Mouse (Mus musculus) limb, embryonic 11.5 days (tissue): ENCODE measurements around the gene Uts2. TPM values are rescaled to one million over a fixed set of nuclear protein-coding genes. Genes with fewer than 3 reads are reported as not detected.
"Not testable (repeated sequence)": the region's sequence is repeated elsewhere in the genome, so short reads cannot be mapped to it uniquely, and the experiment has no call there.

ENCODE experiments used
- ATAC-seq: fragments of 200-750 bp; cut with Nextera tagmentation; 2 replicates; pipeline ENCODE4 v1.8.0; 2017; ENCODE audit warnings: low read depth; ENCODE audit not compliant: insufficient number of reproducible peaks, low FRiP score, low TSS enrichment
- DNase-seq: peaks from one replicate; pipeline ENCODE4 v3.0.0-alpha.2; 2015; ENCODE audit warnings: low spot score
- H3K27ac ChIP-seq: fragments of 300-500 bp; sonication (generic); replicated peaks from 2 replicates; pipeline ENCODE4 v1.5.1; 2014; ENCODE audit warnings: low read depth, mild to moderate bottlenecking, low read length
- H3K27me3 ChIP-seq: fragments of 300-500 bp; sonication (generic); 2 replicates; pipeline ENCODE4 v1.6.1; 2014; ENCODE audit warnings: mild to moderate bottlenecking, low read length, mixed read lengths; ENCODE audit not compliant: control insufficient read depth, insufficient read depth
- H3K36me3 ChIP-seq: fragments of 300-500 bp; sonication (generic); 2 replicates; pipeline ENCODE4 v1.6.1; 2014; ENCODE audit warnings: mild to moderate bottlenecking, low read length, moderate library complexity, mixed read lengths; ENCODE audit not compliant: control insufficient read depth, insufficient read depth
- H3K4me1 ChIP-seq: fragments of 300-500 bp; sonication (generic); 2 replicates; pipeline ENCODE4 v1.6.1; 2014; ENCODE audit warnings: low read length, mixed read lengths; ENCODE audit not compliant: control insufficient read depth, insufficient read depth
- H3K4me2 ChIP-seq: fragments of 300-500 bp; sonication (generic); 2 replicates; pipeline ENCODE4 v1.6.1; 2014; ENCODE audit warnings: low read depth, mild to moderate bottlenecking, moderate library complexity; ENCODE audit not compliant: severe bottlenecking
- H3K4me3 ChIP-seq: fragments of 300-500 bp; sonication (generic); 2 replicates; pipeline ENCODE4 v1.5.1; 2014; ENCODE audit warnings: low read depth, low read length
- H3K9ac ChIP-seq: fragments of 300-500 bp; sonication (generic); 2 replicates; pipeline ENCODE4 v1.6.1; 2014; ENCODE audit warnings: mild to moderate bottlenecking, low read length
- H3K9me3 ChIP-seq: fragments of 300-500 bp; sonication (generic); 2 replicates; pipeline ENCODE4 v1.6.1; 2016; ENCODE audit warnings: low read length; ENCODE audit not compliant: control insufficient read depth
- WGBS: fragments of 180-500 bp; shearing (Covaris S2); extraction: QIAGEN DNeasy Blood & Tissue Kit; methylation state at CpG from one replicate; pipeline ENCODE4 v1.1.7; 2014; 5-methylcytosine and 5-hydroxymethylcytosine counted together
- polyA plus RNA-seq: library from polyadenylated mRNA; unstranded; fragments of >200 nt; fragmentation: Nextera tagmentation; extraction: Ambion mirVana; gene quantifications from 2 replicates; pipeline ENCODE4 v1.2.1, GENCODE M21; 2014

The Uts2 gene
- polyA plus RNA-seq, 1 experiment from 2014 or later: not detected

GRCm38 (mm10) chr4:150998626-150999025, 1.7 kb downstream of the Uts2 start:
- Histone ChIP-seq H3K4me2 (no peak overlapping the region), H3K4me1 (no peaks in the 10 kb centered on the region), H3K27ac (no peak overlapping the region), H3K9me3 (no peaks in the 10 kb centered on the region), H3K27me3 (no peaks in the 10 kb centered on the region), H3K36me3 (no peaks in the 10 kb centered on the region; the same call in 1 of the 2 replicates), H3K9ac (no peak overlapping the region), H3K4me3 (no peak overlapping the region)
- 90% methylated on average over 9 of the region's 9 CpGs for WGBS
- no peak for DNase-seq
- no peak for ATAC-seq

- no peak overlapping the region for H3K4me2 ChIP-seq
- H3K36me3 ChIP-seq: no peaks in the 10 kb centered on the region; the same call in 1 of the 2 replicates
- no peak for ATAC-seq
- H3K9ac ChIP-seq: no peak overlapping the region
- no peak overlapping the region for H3K27ac ChIP-seq
- 81% methylated on average over 13 of the region's 13 CpGs for WGBS
- H3K4me3 ChIP-seq: no peak overlapping the region
- no peaks in the 10 kb centered on the region for H3K4me1 ChIP-seq
- no peaks in the 10 kb centered on the region for H3K27me3 ChIP-seq
- DNase-seq: no peak
- H3K9me3 ChIP-seq: no peaks in the 10 kb centered on the region
These were observed 4.5 kb downstream of the Uts2 start for GRCm38 (mm10) chr4:151001397-151001796.

DNA sequence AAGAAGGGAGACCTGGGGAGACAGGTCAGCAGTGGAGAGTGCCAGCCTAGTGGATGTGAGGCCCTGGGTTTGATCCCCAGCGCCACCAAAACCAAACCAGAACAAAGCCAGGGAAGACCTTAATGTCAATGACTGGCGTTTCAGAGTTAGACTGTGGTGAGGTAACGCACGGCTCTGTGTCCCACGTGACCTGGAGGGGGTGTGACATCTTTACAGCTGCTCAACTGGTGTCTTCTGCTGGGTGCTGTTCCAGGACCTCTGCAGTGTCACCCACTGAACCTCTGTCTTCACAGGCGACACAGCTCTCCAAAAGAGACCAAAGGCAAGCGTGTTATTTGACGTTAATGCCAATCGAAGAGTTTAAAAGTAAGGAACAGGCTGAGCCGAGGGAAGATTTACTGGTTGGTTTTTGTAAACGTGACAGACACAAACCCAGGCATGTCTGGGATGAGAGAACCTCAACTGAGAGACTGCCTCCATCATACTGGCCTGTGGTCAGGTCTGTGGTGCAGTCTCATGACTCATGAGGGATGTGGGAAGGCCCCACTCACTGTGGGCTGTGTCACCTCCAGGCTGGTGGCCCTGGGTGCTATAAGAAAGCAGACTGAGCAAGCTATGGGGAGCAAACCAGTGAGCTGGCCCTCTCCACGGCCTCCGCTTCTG, 8.9 kb downstream of the Uts2 start:
- no peak for ATAC-seq
- no peak overlapping the region for H3K9ac ChIP-seq
- no peak overlapping the region for H3K4me3 ChIP-seq
- H3K4me2 ChIP-seq: no peak overlapping the region
- H3K27me3 ChIP-seq: no peaks in the 10 kb centered on the region
- H3K27ac ChIP-seq: no peak overlapping the region
- no peaks in the 10 kb centered on the region; the same call in 1 of the 2 replicates for H3K36me3 ChIP-seq
- no peak for DNase-seq
- H3K9me3 ChIP-seq: no peaks in the 10 kb centered on the region
- no peaks in the 10 kb centered on the region for H3K4me1 ChIP-seq
- 90% methylated on average over 13 of the region's 13 CpGs for WGBS

GRCm38 (mm10) chr4:151006945-151007344, 10.0 kb downstream of the Uts2 start:
- WGBS: 53% methylated on average over 6 of the region's 6 CpGs
- peak; percentile 67 for DNase-seq

DNA sequence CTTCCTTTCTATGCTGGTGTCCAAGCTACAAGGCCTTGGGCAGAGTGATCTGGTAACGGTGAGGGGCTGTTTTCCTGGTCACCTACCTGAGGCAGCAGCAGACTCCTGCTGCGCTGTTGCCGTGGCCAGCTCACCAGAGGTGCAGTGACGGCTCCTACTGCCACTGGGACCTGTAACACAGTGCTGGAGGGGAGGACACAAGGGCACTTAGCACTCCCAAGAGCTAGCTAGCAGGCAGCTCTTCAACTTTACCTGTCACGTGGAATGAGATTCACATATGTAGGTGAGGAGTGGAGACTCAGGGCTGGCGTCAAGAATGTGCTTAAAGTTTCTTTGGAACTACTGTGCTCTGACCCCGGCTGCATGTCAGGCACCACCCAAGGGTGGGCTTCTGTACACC, 13.4 kb downstream of the Uts2 start:
- DNase-seq (no peak), ATAC-seq (no peak)
- WGBS: 90% methylated on average over 7 of the region's 7 CpGs

More at GRCm38 (mm10) chr4:151006945-151007344, 10.0 kb downstream of the Uts2 start:
- Histone ChIP-seq H3K27me3 (no peaks in the 10 kb centered on the region), H3K36me3 (no peaks in the 10 kb centered on the region; the same call in 1 of the 2 replicates), H3K4me2 (no peak overlapping the region), H3K27ac (no peak overlapping the region), H3K4me1 (no peaks in the 10 kb centered on the region), H3K9me3 (no peaks in the 10 kb centered on the region), H3K4me3 (no peak overlapping the region), H3K9ac (no peak overlapping the region)
- ATAC-seq: no peak

DNA sequence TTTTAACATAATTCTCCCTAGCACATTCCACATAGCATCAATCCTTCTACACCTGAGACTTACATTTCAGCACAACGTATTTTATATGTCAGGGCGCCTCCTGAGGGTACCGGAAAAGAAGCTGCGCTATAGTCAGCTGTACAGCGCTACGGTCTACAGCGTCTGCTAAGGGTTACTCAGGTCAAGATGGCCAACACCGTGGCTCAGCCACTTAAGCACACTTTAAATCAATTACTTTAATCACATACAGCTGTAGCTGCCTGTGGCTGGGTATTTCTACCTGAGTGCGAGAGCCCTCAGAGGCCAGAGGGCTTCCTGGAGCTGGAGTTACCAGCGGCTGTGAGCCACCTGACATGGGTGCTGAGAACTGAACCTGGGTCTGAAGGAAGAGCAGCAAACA, 19.0 kb downstream of the Uts2 start:
- no peak overlapping the region for H3K4me2 ChIP-seq
- H3K9ac ChIP-seq: no peak overlapping the region
- H3K27me3 ChIP-seq: 0 out of 2 replicates have a peak, but pooled peaks cover 2% of the 10 kb centered on the region
- H3K4me3 ChIP-seq: no peak overlapping the region
- no peaks in the 10 kb centered on the region for H3K36me3 ChIP-seq
- H3K27ac ChIP-seq: no peak overlapping the region
- ATAC-seq (no peak; the same call in 1 of the 2 replicates), DNase-seq (peak; percentile 57)
- no peaks in the 10 kb centered on the region for H3K9me3 ChIP-seq
- no peaks in the 10 kb centered on the region; the same call in 1 of the 2 replicates for H3K4me1 ChIP-seq
- WGBS: 15% methylated on average over 10 of the region's 10 CpGs

More for the DNA sequence above, 13.4 kb downstream of the Uts2 start:
- Histone ChIP-seq H3K9ac (no peak overlapping the region), H3K36me3 (no peaks in the 10 kb centered on the region), H3K27ac (no peak overlapping the region), H3K9me3 (no peaks in the 10 kb centered on the region), H3K4me2 (no peak overlapping the region), H3K4me3 (no peak overlapping the region), H3K27me3 (no peaks in the 10 kb centered on the region), H3K4me1 (no peaks in the 10 kb centered on the region)

DNA sequence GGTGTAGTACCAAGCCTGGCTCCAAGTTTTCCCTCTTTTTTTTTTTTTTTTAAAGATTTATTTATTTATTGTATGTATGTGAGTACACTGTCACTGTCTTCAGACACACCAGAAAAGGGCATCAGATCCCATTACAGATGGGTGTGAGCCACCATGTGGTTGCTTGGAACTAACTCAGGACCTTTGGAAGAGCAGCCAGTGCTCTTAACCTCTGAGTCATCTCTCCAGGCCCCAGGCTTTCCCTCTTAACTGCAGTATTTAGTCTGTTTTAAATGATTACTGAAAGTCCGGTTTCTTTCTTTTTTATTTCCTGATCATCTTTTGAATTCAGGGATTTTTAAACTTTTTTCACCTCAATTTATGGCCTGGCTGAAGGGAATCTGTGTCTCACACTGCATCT, 20.5 kb downstream of the Uts2 start:
- 89% methylated on average over 1 of the region's 1 CpGs for WGBS
- not testable (repeated sequence) for H3K27me3 ChIP-seq, H3K9ac ChIP-seq, H3K27ac ChIP-seq, H3K36me3 ChIP-seq, H3K9me3 ChIP-seq, ATAC-seq, H3K4me3 ChIP-seq, H3K4me2 ChIP-seq, H3K4me1 ChIP-seq, DNase-seq

- H3K9ac ChIP-seq: no peak overlapping the region
These were observed 27.3 kb downstream of the Uts2 start for GRCm38 (mm10) chr4:151024152-151024551.

GRCm38 (mm10) chr4:151027001-151027400, 30.1 kb downstream of the Uts2 start:
- no peak overlapping the region for H3K27ac ChIP-seq
- H3K9me3 ChIP-seq: no peaks in the 10 kb centered on the region
- 50% methylated on average over 6 of the region's 6 CpGs for WGBS
- no peak overlapping the region for H3K9ac ChIP-seq
- H3K27me3 ChIP-seq: no peaks in the 10 kb centered on the region
- H3K36me3 ChIP-seq: no peaks in the 10 kb centered on the region
- no peak overlapping the region for H3K4me3 ChIP-seq
- no peak for ATAC-seq
- H3K4me2 ChIP-seq: no peak overlapping the region
- H3K4me1 ChIP-seq: no peaks in the 10 kb centered on the region
- peak; percentile 50 for DNase-seq

More at GRCm38 (mm10) chr4:151024152-151024551, 27.3 kb downstream of the Uts2 start:
- WGBS: 89% methylated on average over 9 of the region's 9 CpGs
- Histone ChIP-seq H3K9me3 (no peaks in the 10 kb centered on the region), H3K36me3 (no peaks in the 10 kb centered on the region), H3K27ac (no peak overlapping the region), H3K27me3 (no peaks in the 10 kb centered on the region), H3K4me3 (no peak overlapping the region), H3K4me2 (no peak overlapping the region), H3K4me1 (no peaks in the 10 kb centered on the region)
- ATAC-seq (no peak), DNase-seq (no peak)
